Mouse (Mus musculus) limb, embryonic 14.5 days (tissue): ENCODE measurements around the gene Map3k15. TPM values are rescaled to one million over a fixed set of nuclear protein-coding genes. Genes with fewer than 3 reads are reported as not detected.

Experiments used
- ATAC-seq: fragments of 200-750 bp; cut with Nextera tagmentation; 2 replicates; pipeline ENCODE4 v1.8.0; 2017; ENCODE audit warnings: low read depth, moderate number of reproducible peaks, moderate TSS enrichment; ENCODE audit not compliant: low FRiP score
- DNase-seq: peaks from one replicate; pipeline ENCODE4 v3.0.0-alpha.2; 2015; ENCODE audit warnings: low spot score
- H3K27ac ChIP-seq: fragments of 300-500 bp; sonication (generic); replicated peaks from 2 replicates; pipeline ENCODE4 v1.5.1; 2014; ENCODE audit warnings: low read depth, mild to moderate bottlenecking, low read length, moderate library complexity, mixed read lengths
- H3K27me3 ChIP-seq: fragments of 300-500 bp; sonication (generic); 2 replicates; pipeline ENCODE4 v1.6.1; 2014; ENCODE audit warnings: low read length, mixed read lengths; ENCODE audit not compliant: control insufficient read depth, insufficient read depth
- H3K36me3 ChIP-seq: fragments of 300-500 bp; sonication (generic); 2 replicates; pipeline ENCODE4 v1.6.1; 2014; ENCODE audit warnings: mild to moderate bottlenecking, low read length, moderate library complexity, mixed read lengths; ENCODE audit not compliant: control insufficient read depth, insufficient read depth
- H3K4me1 ChIP-seq: fragments of 300-500 bp; sonication (generic); 2 replicates; pipeline ENCODE4 v1.6.1; 2014; ENCODE audit warnings: antibody characterized with exemption, low read length, mixed read lengths; ENCODE audit not compliant: control insufficient read depth, insufficient read depth
- H3K4me2 ChIP-seq: fragments of 300-500 bp; sonication (generic); replicated peaks from 2 replicates; pipeline ENCODE4 v1.6.1; 2014; ENCODE audit warnings: low read depth, mild to moderate bottlenecking, low read length, moderate library complexity; ENCODE audit not compliant: severe bottlenecking
- H3K4me3 ChIP-seq: fragments of 300-500 bp; sonication (generic); replicated peaks from 2 replicates; pipeline ENCODE4 v1.5.1; 2014; ENCODE audit warnings: low read length
- H3K9ac ChIP-seq: fragments of 300-500 bp; sonication (generic); 2 replicates; pipeline ENCODE4 v1.6.1; 2014; ENCODE audit warnings: mild to moderate bottlenecking, low read depth, low read length, moderate library complexity; ENCODE audit not compliant: severe bottlenecking
- H3K9me3 ChIP-seq: fragments of 300-500 bp; sonication (generic); 2 replicates; pipeline ENCODE4 v1.6.1; 2016; ENCODE audit warnings: low read length; ENCODE audit not compliant: control insufficient read depth
- POLR2A ChIP-seq: fragments of 200-500 bp; IDR thresholded peaks from 2 replicates; pipeline ENCODE4 v1.8.0; 2012; ENCODE audit warnings: inconsistent platforms, mild to moderate bottlenecking, moderate library complexity, borderline replicate concordance; ENCODE audit not compliant: insufficient read depth, insufficient read length; ENCODE audit errors: extremely low read depth
- WGBS: fragments of 180-500 bp; shearing (Covaris S2); extraction: QIAGEN DNeasy Blood & Tissue Kit; methylation state at CpG from one replicate; pipeline ENCODE4 v1.1.7; 2014; 5-methylcytosine and 5-hydroxymethylcytosine counted together
- polyA plus RNA-seq, 2 experiments: library from polyadenylated mRNA; depleted of rRNA in 1 of 2; stranded (reverse) in 1 of 2; unstranded in 1 of 2; fragments of >200 nt; fragmentation: Nextera tagmentation in 1 of 2; extraction: Ambion mirVana in 1 of 2; gene quantifications; 2 replicates each; pipeline versions ENCODE4 v1.2.1 to v1.2.3; 2012 to 2014

Gene Map3k15
- polyA plus RNA-seq, 2 experiments = 0.14 to 0.89 TPM

- WGBS = 37% methylated on average over 6 of the region's 6 CpGs
- no peak overlapping the region for H3K4me2 ChIP-seq
- H3K27me3 ChIP-seq = no peaks in the 10 kb centered on the region
- H3K4me3 ChIP-seq = no peak overlapping the region
- no peaks in the 10 kb centered on the region for H3K9me3 ChIP-seq
- DNase-seq = no peak
- H3K4me1 ChIP-seq = no peaks in the 10 kb centered on the region
- no peak for ATAC-seq
- TF ChIP-seq POLR2A = no peak
- H3K36me3 ChIP-seq = no peaks in the 10 kb centered on the region
- no peak overlapping the region for H3K27ac ChIP-seq
- no peak overlapping the region for H3K9ac ChIP-seq
These were observed 178.2 kb downstream of the Map3k15 start for GRCm38 (mm10) chrX:160166246-160166985.

- no peaks in the 10 kb centered on the region for H3K27me3 ChIP-seq
- no peak overlapping the region for H3K9ac ChIP-seq
- H3K4me3 ChIP-seq = no peak overlapping the region
- no peaks in the 10 kb centered on the region for H3K9me3 ChIP-seq
- no peaks in the 10 kb centered on the region for H3K36me3 ChIP-seq
- no peak overlapping the region for H3K4me2 ChIP-seq
- H3K4me1 ChIP-seq = no peaks in the 10 kb centered on the region
- no peak for TF ChIP-seq POLR2A
- 23% methylated on average over 2 of the region's 3 CpGs for WGBS
- peak; percentile 55 for DNase-seq
- no peak overlapping the region for H3K27ac ChIP-seq
- no peak for ATAC-seq
These were observed 181.9 kb downstream of the Map3k15 start for GRCm38 (mm10) chrX:160170150-160170549.

Other genes with a start within 250 kb of the Map3k15 start
- gene Pdha1, start 150.0 kb downstream of the Map3k15 start, polyA plus RNA-seq (2012; rRNA removed) = 63.6 and 79.5 TPM in 2 replicates
- gene Pdha1, start 150.0 kb downstream of the Map3k15 start, polyA plus RNA-seq (2014; fragmentation: Nextera tagmentation; extraction: Ambion mirVana) = 118 and 120 TPM in 2 replicates